Mouse (Mus musculus): ENCODE measurements at regions not wholly inside any gene's neighbourhood (a gene's known extent, or its start where the extent isn't known, plus 50 kb on each side); places are given as distances from the start of the nearest gene placed in this dataset.

DNA sequence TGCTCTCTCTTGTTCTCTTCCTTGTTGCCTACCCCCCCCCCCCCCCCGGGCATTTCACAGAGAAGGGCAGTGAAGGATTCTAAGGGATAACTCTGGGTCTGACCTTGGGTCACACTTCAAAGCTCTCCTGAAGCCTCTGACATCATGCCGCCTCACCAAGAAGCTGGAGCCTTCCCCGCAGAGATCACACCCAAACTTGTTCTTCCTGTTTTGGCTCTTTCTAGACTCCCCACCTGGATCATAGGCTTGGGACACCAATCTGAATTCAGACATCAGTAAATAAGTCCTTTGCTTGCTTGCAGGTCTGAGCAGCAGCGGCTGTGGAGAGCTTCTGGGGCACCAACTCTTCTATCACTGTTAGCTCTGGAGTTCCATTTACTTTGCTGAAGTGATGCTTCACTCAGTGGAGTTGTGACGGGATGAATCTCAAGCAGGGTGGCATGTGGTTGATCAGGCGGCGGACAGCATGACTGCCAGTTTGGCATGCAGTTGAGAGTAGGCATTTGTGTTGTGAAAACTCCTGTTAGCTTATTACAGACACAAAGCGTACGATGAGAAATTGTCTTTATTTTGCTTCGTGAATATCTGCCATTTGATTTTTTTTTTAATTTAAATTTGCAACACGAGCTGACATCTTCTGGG is 226.5 kb upstream of the Adgrl2 start:
- DNase-seq, result peak; percentile 56

DNA sequence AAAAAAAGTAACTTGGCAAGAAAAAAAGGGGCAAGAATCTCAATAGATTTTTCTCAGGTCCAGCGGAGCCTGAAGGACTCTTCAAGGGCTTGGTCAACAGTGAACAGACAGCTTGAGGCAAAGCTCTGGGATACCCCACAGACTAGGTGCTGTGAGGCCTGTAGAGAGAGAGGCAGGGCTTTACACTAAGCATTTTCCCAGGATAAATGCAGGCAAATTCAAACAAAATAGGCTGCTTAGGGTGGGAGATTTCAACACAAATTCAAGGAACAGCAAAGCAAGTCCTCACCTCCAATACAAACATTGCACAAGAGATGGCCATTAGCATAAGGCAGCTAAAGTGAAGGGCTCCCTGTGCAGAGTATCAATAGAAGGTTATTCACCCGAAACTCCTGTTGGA is 225.3 kb upstream of the Adgrl2 start:
- DNase-seq, result no peak

DNA sequence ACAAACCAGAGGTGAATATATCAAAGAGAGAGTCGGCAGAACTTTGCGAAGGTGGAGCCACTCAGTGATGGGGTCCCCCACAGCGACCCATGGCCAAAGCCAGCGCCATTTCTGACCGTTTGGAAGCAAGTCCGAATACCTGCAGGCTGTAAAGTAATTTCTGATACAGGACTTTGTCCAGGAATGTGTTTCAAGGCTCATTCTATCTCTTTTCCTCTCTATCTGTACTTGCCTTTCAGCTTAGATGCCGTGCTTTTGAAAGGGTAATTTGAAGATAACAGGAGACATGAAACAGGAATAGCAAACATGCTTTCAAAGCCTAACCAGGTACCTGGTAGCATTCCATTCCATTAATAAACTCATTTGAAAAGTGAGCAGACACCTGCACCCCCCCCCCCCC is 221.6 kb upstream of the Adgrl2 start:
- no peak for DNase-seq

DNA sequence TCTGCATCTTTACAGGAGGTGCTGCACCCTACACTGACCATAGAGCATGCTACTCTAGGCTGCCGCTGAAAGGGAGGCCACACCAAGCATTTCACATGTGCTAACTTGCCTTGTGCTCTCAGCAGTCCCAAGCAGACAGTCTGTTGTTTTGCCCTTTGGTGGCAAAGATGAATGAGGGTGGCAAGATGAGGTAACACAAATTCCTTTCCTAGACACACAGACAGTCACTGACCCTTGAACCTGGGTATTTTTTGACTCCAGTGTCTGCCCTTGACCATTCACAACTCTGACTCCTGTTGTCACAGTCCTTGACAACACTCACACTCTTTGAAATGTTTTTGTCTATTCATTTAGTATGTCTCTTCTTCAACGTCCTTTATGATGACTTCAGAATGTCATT is 218.9 kb upstream of the Adgrl2 start:
- no peak for DNase-seq

DNA sequence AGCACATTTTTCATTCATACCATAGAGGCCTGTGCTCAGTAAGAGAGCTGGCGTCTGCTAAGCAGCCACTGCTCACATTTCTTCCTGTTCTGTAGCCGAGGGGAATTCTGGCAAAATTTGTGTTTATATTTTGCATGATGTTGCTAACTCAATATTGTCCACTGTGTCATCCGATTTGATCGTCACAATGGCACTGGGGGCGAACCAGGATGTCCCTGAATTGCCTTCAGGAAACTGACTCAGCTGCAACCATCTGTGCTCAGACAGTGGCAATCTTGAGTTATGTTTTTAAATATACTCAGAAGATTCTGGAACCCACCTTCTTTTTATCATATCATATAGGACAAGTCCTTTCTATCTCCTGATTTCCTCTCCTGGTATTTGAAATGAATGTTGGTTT is 213.1 kb upstream of the Adgrl2 start:
- no peak for DNase-seq

DNA sequence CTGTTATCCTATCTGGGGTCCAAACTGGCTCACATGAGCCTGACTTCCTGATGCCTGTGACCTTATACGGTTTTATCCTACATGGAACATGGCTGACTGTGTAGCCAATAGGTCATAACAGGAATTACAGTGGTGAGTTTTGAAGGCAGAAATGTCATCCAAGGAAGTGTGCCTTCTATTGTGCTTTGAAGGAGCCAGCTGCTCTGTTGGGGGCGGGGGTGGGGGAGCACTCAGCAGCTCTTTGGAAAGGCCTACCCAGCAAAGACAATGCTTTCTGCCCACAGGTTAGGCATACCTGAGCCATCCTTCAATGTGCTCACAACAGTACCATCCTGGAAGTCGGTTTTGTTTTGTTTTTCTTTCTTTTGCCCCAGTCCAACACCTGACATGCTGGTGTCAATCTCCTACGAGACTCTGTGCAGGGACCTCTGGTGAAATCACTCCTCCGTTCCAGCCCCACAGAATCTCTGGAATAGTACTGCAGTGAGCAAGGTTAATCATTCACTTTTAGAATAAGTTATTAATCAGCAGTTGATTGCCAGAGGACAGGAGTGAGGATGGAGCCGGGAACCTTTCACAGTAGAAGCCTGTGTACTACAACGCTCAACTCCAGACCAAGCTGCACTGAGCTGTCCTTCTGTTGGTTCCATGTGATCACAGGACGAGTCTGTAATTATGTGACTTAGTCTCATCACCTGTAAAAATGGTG is 206.3 kb upstream of the Adgrl2 start:
- no peak for DNase-seq

DNA sequence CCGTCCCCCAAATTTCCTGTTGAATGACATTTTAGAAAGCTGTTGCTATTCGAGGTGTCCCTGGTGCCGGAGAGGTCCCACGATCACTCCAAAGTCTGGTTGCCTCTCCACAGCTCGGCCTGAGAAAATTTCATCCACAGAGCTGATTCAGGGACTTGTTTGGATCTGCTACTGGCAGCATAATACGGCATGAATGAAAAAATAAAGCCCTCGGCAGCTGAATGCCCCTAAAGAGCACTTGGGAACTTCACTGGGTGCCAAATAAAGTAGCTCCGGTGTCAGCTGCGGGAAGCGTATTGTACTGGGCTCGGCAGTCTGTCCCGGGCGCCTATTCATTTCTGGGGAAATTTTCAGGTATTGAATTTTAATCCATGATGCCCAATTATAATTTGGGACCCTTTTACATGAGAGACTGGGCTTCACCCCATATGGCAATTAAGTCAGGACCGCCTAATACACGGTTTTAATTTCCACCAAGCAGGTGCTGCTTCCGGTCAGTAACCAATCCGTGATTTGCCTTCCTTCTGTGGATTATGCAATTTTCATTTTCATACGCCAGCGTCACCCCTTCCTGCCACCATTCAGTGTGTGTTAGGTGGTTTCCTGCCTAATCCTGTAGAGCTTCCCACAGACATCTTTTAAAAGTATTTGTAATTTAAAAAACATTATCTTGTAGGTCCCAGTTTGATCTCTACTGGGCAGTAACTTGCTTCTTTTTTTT is 200.7 kb upstream of the Adgrl2 start:
- no peak for DNase-seq

DNA sequence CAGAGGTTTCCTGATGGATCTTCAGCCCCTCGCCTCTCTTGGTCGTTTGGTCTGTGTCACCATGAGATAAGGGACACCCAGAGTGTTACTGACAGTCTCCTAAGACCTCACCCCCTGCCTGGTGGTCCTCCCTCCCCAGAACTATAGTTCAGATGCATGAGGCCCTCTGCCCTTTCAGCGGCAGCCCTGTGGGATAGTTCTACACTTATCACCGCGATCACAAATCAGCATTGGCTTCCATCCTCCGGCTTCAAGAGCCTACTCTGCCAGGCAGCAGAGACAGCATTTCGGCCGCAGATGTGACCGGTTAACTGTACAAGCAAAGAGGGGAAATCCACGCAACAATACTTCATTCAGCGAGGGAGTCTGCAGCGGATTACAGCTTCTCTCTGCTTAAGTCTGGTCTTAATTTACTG is 193.8 kb upstream of the Adgrl2 start:
- DNase-seq, result no peak

DNA sequence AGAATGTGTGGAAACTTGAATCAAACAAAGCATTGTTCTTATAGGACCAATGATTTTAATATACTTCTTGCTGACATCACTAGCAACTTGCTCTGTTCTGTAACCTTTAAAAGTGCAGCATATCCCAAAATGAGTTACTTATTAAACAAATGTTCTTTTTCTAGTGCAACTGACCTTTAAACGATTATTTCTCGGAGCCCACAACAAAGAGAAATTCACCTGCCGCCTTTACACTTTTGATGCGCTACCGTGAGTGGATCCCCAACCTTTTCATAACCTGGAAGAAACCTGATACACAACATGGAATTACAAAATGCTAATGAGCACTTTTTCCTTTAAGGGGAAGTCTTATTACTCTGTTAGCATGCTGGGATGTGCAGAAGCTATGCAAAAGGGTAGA is 191.7 kb upstream of the Adgrl2 start:
- no peak for DNase-seq

DNA sequence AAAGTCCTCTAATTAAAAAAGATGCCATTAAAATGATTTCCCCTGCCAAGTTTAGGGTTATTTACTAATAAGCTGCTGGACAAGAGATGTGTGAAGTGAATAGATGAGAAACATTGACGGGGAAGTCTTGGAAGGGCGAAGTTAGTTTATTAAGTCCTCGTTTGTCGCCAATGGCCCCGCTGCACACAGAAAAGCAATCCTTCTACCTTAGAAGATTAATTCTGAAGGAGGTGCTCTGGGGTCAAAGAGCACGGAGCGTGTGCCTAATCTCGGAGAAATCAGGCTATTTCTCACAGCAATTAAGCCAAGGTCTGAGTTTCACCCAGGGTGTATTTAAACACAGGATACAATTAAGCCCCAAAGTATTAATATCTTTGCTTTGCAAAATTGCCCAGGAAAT is 189.8 kb upstream of the Adgrl2 start:
- DNase-seq, result no peak

DNA sequence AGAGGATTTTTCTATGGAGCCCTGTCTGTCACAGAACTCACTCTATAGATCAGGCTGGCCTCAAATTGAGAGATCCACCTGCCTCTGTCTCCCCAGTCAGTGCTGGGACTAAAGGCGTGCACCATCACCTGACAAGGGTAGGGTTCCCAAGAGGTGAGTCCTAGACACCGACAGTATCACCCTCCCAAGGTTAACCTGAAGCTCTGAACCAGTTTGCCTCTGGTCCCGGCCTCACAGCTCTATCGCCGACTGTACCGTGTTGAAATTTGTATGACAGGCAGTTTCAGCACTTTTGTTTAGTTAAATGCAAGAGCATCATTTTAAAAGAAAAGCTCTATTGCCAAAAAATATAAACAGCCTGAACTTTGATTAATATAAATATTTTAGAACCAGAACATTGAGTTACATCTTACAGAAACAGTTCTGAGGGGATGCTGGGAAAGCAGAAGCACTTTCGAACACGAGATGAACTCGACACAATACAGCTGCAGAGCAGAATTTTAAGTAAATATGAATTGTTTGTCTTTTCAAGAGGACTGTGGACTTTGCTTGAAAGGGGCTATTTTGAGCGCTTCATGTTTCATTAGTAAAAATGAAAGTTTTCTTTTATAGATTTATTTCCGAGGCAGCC is 189.2 kb upstream of the Adgrl2 start:
- DNase-seq, result no peak

DNA sequence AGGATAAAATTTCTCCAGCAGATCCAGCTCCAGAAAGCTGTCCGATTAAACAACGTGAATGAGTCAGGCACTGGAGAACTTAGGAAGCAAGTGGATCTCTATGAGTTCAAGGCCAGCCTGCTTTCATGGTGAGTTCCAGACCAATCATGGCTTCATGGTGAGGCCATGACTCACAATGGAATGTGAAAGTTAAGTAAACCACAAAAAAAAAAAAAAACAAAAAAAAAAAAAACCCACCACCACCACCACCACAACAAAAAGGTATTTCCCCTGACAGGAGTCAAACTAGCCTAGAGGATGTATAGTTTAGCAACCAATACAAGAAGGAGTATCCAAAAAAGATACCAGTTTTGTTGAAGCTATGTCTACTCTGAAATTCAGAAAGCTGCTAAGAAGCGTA is 188.5 kb upstream of the Adgrl2 start:
- no peak for DNase-seq

DNA sequence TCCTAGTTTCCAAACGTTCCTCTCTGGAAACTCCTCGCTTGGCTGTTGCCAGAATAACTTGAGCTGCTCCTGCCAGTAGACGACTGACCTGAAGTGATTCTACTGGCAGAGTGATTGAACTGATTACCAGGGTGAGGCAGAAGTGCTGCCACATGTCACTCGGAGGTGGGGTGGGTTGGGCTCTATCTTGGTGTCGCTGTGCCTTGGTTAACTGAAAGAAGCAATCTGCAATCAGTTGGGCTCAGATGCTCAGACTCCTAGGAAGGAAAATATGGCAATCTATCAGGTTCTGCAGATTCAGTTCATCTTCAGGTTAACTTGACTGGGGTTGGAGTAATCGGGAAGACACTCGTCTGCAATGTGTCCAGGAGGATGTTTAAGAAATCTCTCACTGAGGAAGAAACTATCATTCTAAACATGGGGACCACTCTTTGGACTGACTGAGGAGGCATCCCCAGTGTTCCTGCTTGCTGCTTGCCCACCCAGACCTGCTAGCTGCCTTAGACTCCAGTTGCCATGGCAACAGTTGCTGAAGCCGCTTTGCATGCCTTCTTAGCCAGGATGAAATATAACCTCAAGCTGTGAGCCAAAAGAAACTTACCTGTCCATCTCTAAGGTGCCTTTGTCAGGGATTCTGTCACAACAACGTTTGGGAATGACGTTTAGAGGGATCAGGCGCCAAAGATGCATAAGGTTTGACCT is 184.5 kb upstream of the Adgrl2 start:
- peak; percentile 13 for DNase-seq

DNA sequence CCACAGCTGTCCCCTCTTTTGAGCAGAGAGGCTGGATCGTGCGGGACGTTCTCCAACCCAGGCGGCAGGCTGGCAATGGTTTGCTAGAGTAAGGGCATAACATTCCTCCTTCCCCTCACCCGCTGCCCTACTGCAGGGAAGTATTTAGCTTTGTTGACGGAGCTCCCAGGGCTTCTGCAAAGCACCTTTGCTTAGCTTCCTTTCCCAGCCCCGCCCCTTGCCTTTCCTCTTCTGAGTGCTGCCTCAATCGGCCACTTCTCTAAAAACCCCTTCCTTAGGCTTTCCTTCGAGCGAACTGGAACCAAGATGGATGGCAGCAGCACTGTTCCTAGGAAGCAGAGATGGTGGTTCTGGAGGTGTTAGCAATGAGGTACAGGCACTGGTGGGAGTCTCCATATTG is 183.2 kb upstream of the Adgrl2 start:
- DNase-seq, result no peak

DNA sequence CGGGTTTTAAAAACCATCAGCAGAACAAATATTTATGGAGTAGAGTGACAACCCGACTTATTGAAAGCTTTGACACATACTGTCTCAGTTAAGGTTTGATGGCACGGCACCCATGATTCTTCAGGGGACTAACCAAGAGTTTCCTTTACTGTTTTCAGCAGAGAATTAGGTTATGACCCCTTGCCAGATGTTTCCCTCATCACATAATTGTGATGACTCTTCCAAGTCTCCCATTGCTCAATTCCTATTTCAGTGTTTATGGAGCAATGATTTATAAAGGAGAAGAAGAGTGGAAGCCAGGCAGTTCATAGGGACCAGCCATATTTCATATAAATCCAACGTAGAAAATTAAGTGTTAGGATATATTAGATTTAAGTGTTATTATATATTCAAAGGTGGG is 181.4 kb upstream of the Adgrl2 start:
- no peak for DNase-seq

DNA sequence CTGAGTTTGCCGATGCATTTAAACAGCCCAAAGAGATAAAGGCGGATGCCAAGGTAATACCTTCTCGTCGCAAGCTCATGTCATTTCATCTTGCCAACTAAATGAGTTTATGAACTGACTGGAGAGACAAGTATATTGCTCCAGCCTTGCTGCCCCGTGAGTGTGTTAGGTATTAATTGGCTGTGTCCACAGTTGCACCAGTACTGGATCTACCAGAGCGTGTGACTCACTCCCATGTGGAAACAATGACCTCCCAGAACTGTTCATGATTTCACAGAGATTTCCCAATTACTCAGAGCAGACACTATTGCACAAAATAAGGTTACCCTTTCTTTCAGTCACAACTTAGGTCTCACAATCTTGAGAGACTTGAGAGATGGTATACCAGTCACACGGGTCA is 179.8 kb upstream of the Adgrl2 start:
- no peak for DNase-seq

DNA sequence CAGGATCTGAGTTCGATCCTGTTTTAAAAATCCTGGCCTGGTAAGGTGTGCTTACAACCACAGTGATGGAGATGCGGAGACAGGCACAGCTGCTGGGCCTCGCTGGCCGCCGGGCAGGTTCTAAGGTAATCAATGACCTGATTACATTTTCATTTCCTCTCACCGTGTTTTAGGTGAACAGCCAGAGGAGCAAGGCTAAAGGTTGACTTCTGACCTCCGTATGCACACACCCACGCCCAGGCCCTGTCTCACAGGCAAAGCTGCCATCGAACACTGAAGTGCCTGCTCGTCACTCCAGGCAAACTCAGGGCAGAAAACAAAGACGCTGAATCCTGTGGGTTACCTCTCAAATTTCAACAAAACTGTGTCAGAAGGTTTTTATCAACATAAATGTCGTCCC is 179.1 kb upstream of the Adgrl2 start:
- DNase-seq, result no peak

DNA sequence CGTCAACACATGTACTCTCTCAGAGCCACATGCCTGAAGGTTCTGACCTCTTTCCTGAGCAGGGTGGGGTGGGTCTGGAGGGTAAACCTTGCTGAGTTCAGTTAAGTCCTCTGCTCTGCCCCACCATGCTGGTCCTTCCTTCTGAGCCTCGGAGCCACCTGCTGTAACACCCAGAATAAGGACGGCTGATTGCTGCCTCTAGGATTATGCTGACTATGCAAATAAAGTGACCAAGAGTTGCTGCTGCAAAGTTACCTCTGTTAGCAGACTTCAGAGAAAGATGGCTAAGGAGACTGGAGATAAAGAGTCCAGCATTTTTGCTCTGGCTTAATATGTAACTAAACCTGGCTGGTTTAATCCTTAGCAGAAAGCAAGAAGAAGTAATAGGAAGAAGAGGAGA is 177.6 kb upstream of the Adgrl2 start:
- DNase-seq, result no peak

DNA sequence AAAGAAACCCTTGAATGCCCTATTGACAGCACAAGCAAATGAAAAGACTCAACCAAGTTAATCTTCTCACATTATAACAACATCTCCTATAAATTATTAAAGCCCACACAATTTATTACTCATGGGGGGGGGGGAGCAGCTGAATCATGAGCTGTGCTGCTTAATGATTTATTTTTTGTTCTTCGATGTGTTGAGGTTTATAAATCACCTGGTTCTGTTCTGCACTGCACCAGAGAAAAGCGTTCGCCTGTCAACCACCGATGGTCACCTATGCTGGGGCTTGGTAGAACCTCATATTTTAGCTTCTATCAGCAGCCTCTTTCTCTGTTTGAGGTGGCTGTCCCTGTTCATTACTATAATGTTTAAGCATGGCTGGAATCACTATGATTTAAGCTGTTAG is 174.4 kb upstream of the Adgrl2 start:
- no peak for DNase-seq

DNA sequence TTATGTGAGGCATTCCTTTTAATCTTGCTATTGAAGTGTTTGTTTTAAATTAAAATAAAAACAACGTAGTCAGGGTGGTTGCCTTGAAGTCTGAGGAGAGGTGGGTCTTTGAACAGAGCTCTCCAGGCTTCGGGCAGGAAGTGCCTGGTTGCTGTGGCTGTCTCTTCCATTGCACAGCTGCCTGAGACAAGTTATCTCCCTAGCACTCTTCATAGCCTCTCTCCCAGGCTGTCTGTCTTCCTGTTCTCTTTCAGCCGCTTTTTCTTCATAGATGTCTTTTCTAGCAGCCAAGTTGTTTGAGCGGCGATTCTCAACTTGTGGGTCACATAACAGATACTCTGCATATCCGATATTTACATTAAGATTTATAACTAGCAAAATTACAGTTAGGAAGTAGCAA is 173.2 kb upstream of the Adgrl2 start:
- DNase-seq, result no peak

DNA sequence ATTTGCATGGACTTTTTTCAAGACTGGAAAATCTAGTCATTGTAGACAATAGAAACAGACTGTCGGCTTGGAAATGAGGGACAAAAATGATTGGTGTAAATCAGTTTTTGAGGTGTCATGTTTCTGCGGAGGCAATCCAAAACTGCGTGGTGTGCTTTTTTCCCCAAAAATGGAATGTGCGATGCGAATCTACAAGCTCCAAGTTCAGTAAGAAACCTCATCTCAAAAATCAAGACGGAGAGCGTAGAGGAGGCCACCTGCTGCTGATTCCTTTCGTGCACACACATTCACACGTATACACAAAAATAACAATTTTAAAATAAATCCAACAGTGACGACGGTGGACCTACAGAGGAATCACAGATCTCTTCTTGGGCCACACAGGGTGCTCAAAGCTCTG is 170.5 kb upstream of the Adgrl2 start:
- no peak for DNase-seq

DNA sequence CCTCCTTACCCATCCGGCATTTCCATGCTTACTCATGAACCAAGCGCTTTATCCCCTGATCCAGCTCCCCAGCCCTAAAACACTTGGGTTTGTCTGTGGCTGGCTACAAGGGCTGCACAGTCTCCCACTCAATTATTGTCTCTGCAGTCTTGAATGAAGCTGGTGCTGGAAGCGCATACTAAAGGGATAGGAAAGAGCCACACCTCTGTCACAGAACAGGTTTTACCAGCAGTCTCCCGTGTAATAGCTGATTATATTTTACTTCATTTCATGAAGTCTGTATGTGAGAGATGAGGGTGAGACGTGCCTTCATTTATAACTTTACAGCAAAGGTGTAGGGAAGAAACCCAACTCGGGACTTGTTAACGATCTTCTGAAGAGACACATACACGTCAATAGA is 167.0 kb upstream of the Adgrl2 start:
- DNase-seq, result no peak

DNA sequence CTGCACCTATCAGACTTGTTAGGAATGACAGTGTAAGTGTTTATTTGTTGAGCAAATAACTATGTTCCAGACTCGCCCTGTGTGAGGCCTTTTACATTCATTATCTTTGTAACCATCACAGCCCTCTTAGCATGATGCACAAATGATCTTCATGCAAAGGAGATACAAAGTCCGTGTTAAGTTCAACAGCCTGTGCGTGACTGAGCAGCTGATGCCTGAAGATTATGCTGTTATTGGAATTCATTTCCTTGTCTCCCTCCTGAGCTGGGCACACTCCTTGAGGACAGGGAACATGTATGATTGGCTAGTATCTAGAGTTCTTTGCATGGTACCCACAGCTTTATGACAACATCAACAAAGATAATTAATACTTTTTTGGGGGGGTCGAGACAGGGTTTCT is 162.0 kb upstream of the Adgrl2 start:
- no peak for DNase-seq
